Mouse (Mus musculus) heart, embryonic 11.5 days (tissue): ENCODE measurements around the gene Gpcpd1. TPM values are rescaled to one million over a fixed set of nuclear protein-coding genes. Genes with fewer than 3 reads are reported as not detected.

Experiments used
- ATAC-seq: fragments of 200-750 bp; cut with Nextera tagmentation; replicated peaks from 2 replicates; pipeline ENCODE4 v1.8.0; 2017; ENCODE audit warnings: moderate library complexity; ENCODE audit not compliant: insufficient number of reproducible peaks, low FRiP score, low TSS enrichment
- H3K27ac ChIP-seq: fragments of 300-500 bp; sonication (generic); 2 replicates; pipeline ENCODE4 v1.5.1; 2014; ENCODE audit warnings: mild to moderate bottlenecking, low read depth, low read length
- H3K27me3 ChIP-seq: fragments of 300-500 bp; sonication (generic); 2 replicates; pipeline ENCODE4 v1.6.1; 2014; ENCODE audit warnings: mild to moderate bottlenecking, low read length, mixed read lengths; ENCODE audit not compliant: control insufficient read depth, insufficient read depth
- H3K36me3 ChIP-seq: fragments of 300-500 bp; sonication (generic); 2 replicates; pipeline ENCODE4 v1.6.1; 2014; ENCODE audit warnings: mild to moderate bottlenecking, low read length, moderate library complexity, mixed read lengths; ENCODE audit not compliant: control insufficient read depth, insufficient read depth
- H3K4me1 ChIP-seq: fragments of 300-500 bp; sonication (generic); 2 replicates; pipeline ENCODE4 v1.6.1; 2014; ENCODE audit warnings: low read length; ENCODE audit not compliant: control insufficient read depth, insufficient read depth
- H3K4me2 ChIP-seq: fragments of 300-500 bp; sonication (generic); 2 replicates; pipeline ENCODE4 v1.6.1; 2014; ENCODE audit warnings: mild to moderate bottlenecking, moderate library complexity
- H3K4me3 ChIP-seq: fragments of 300-500 bp; sonication (generic); 2 replicates; pipeline ENCODE4 v1.5.1; 2014; ENCODE audit warnings: low read depth, low read length
- H3K9ac ChIP-seq: fragments of 300-500 bp; sonication (generic); 2 replicates; pipeline ENCODE4 v1.6.1; 2014; ENCODE audit warnings: mild to moderate bottlenecking, low read depth, low read length, moderate library complexity
- H3K9me3 ChIP-seq: fragments of 300-500 bp; sonication (generic); replicated peaks from 2 replicates; pipeline ENCODE4 v1.6.1; 2016; ENCODE audit warnings: low read length; ENCODE audit not compliant: control insufficient read depth
- WGBS: fragments of 180-500 bp; shearing (Covaris S2); extraction: QIAGEN DNeasy Blood & Tissue Kit; methylation state at CpG from one replicate; pipeline ENCODE4 v1.1.7; 2014; ENCODE audit not compliant: insufficient replicate concordance; 5-methylcytosine and 5-hydroxymethylcytosine counted together
- polyA plus RNA-seq: library from polyadenylated mRNA; unstranded; fragments of >200 nt; fragmentation: Nextera tagmentation; extraction: Ambion mirVana; gene quantifications from 2 replicates; pipeline ENCODE4 v1.2.1, GENCODE M21; 2014

Gene Gpcpd1
- polyA plus RNA-seq, 1 experiment from 2014 or later = 36.5 TPM

- 67% methylated on average over 5 of the region's 5 CpGs for WGBS
- H3K27ac ChIP-seq = no peak overlapping the region
- ATAC-seq = no peak
- no peaks in the 10 kb centered on the region for H3K36me3 ChIP-seq
- no peak overlapping the region for H3K9ac ChIP-seq
- peaks cover 10% of the 10 kb centered on the region; the same call in 1 of the 2 replicates for H3K4me1 ChIP-seq
- H3K4me3 ChIP-seq = no peak overlapping the region
- H3K4me2 ChIP-seq = no peak overlapping the region
- H3K27me3 ChIP-seq = no peaks in the 10 kb centered on the region
- H3K9me3 ChIP-seq = no peaks in the 10 kb centered on the region
Measured at GRCm38 (mm10) chr2:132605795-132606563, 18.4 kb upstream of the Gpcpd1 start.

- H3K4me3 ChIP-seq = no peak overlapping the region
- 79% methylated on average over 4 of the region's 4 CpGs for WGBS
- H3K9me3 ChIP-seq = no peaks in the 10 kb centered on the region
- no peak overlapping the region for H3K4me2 ChIP-seq
- ATAC-seq = no peak
- no peak overlapping the region for H3K9ac ChIP-seq
- peaks cover 10% of the 10 kb centered on the region; the same call in 1 of the 2 replicates for H3K4me1 ChIP-seq
- no peaks in the 10 kb centered on the region for H3K36me3 ChIP-seq
- H3K27ac ChIP-seq = no peak overlapping the region
- H3K27me3 ChIP-seq = no peaks in the 10 kb centered on the region
Measured at GRCm38 (mm10) chr2:132604922-132605321, 17.4 kb upstream of the Gpcpd1 start.

- no peaks in the 10 kb centered on the region for H3K9me3 ChIP-seq
- H3K27me3 ChIP-seq = no peaks in the 10 kb centered on the region
- no peak overlapping the region for H3K9ac ChIP-seq
- no peak overlapping the region for H3K4me2 ChIP-seq
- ATAC-seq = no peak
- WGBS = 75% methylated on average over 2 of the region's 2 CpGs
- no peaks in the 10 kb centered on the region for H3K36me3 ChIP-seq
- peaks cover 10% of the 10 kb centered on the region; the same call in 1 of the 2 replicates for H3K4me1 ChIP-seq
- H3K4me3 ChIP-seq = no peak overlapping the region
- no peak overlapping the region for H3K27ac ChIP-seq
Measured at GRCm38 (mm10) chr2:132603706-132604105, 16.2 kb upstream of the Gpcpd1 start.

GRCm38 (mm10) chr2:132601777-132602176, 14.2 kb upstream of the Gpcpd1 start:
- no peak overlapping the region for H3K27ac ChIP-seq
- ATAC-seq = no peak
- H3K9ac ChIP-seq = no peak overlapping the region
- H3K27me3 ChIP-seq = no peaks in the 10 kb centered on the region
- no peak overlapping the region for H3K4me2 ChIP-seq
- peaks cover 3% of the 10 kb centered on the region; the same call in 1 of the 2 replicates for H3K4me1 ChIP-seq
- H3K9me3 ChIP-seq = no peaks in the 10 kb centered on the region
- H3K36me3 ChIP-seq = no peaks in the 10 kb centered on the region
- no peak overlapping the region for H3K4me3 ChIP-seq

- Histone ChIP-seq H3K4me1 (peaks cover 3% of the 10 kb centered on the region; the same call in 1 of the 2 replicates), H3K9ac (no peak overlapping the region), H3K27me3 (no peaks in the 10 kb centered on the region), H3K4me3 (no peak overlapping the region), H3K4me2 (no peak overlapping the region), H3K9me3 (no peaks in the 10 kb centered on the region), H3K27ac (no peak overlapping the region), H3K36me3 (no peaks in the 10 kb centered on the region)
- 82% methylated on average over 4 of the region's 4 CpGs for WGBS
- no peak for ATAC-seq
Measured at GRCm38 (mm10) chr2:132600081-132600480, 12.6 kb upstream of the Gpcpd1 start.

- ATAC-seq = no peak
Measured at GRCm38 (mm10) chr2:132599127-132599526, 11.6 kb upstream of the Gpcpd1 start.

GRCm38 (mm10) chr2:132597866-132598480, 10.4 kb upstream of the Gpcpd1 start:
- Histone ChIP-seq H3K27me3 (no peaks in the 10 kb centered on the region), H3K27ac (no peak overlapping the region), H3K9ac (no peak overlapping the region), H3K4me2 (no peak overlapping the region), H3K4me3 (no peak overlapping the region), H3K36me3 (no peaks in the 10 kb centered on the region), H3K4me1 (peaks cover 3% of the 10 kb centered on the region; the same call in 1 of the 2 replicates), H3K9me3 (no peaks in the 10 kb centered on the region)
- no peak; the same call in 1 of the 2 replicates for ATAC-seq
- 67% methylated on average over 3 of the region's 3 CpGs for WGBS

More at GRCm38 (mm10) chr2:132599127-132599526, 11.6 kb upstream of the Gpcpd1 start:
- Histone ChIP-seq H3K36me3 (no peaks in the 10 kb centered on the region), H3K27me3 (no peaks in the 10 kb centered on the region), H3K4me3 (no peak overlapping the region), H3K4me2 (no peak overlapping the region), H3K9ac (no peak overlapping the region), H3K4me1 (peaks cover 3% of the 10 kb centered on the region; the same call in 1 of the 2 replicates), H3K27ac (no peak overlapping the region), H3K9me3 (no peaks in the 10 kb centered on the region)
- 85% methylated on average over 6 of the region's 6 CpGs for WGBS

- H3K4me1 ChIP-seq = peaks cover 3% of the 10 kb centered on the region; the same call in 1 of the 2 replicates
- 40% methylated on average over 8 of the region's 8 CpGs for WGBS
- H3K4me2 ChIP-seq = no peak overlapping the region
- no peaks in the 10 kb centered on the region for H3K36me3 ChIP-seq
- no peaks in the 10 kb centered on the region for H3K9me3 ChIP-seq
- no peaks in the 10 kb centered on the region for H3K27me3 ChIP-seq
- H3K9ac ChIP-seq = no peak overlapping the region
- no peak overlapping the region for H3K4me3 ChIP-seq
- no peak for ATAC-seq
- H3K27ac ChIP-seq = no peak overlapping the region
Measured at GRCm38 (mm10) chr2:132597226-132597625, 9.7 kb upstream of the Gpcpd1 start.
